Mouse (Mus musculus): ENCODE data around the gene Vti1a. TPM values are rescaled to one million over a fixed set of nuclear protein-coding genes. Genes with fewer than 3 reads are reported as not detected.

Vti1a gene
- polyA plus RNA-seq, 1 experiment = 10.5 TPM

DNA sequence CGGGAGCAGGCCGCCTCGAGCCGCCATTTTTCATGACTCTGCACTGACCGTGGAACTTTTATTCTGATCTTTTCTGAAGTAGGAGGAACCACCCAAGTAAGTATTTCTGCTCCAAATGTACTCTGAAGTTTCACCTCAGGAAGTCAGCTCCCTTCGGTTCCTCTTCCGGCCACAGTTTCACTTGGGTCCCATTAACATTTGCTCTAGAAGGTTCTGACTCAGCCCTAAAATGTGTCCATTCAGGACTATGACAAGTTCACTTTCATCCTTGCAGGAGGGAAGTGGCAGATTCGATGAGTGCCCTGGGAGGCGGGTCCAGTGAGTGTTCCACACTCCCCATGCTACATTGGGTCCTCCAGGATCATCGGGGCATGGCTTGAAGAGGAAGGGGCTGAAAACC lies 333.3 kb downstream of the Vti1a start:
- TF ChIP-seq GATA1 (IDR thresholded peaks at IDR 0.05; ENCODE audit: low read length) = no peak

DNA sequence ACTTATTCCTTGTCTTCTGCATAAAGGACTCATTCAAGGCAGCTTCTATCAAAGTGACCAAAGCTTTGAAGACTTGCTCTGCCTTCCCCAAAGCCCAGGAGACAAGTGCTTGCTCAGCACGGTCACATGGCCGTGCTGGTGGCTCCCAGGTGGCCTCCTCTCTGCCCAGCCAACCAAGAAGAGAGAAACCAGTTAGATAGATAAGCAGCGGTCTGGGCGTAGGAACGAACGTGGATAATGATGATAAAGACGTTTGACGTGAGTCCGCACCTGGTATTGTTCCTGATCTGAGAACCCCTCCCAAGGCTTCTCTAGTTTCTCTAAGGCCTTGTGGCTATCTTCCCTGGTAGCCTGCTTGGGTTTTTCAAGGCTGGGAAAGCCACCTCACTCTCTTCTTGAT lies 334.9 kb downstream of the Vti1a start:
- peak; percentile 62 for TF ChIP-seq GATA1 (IDR thresholded peaks at IDR 0.05; ENCODE audit: low read length)

DNA sequence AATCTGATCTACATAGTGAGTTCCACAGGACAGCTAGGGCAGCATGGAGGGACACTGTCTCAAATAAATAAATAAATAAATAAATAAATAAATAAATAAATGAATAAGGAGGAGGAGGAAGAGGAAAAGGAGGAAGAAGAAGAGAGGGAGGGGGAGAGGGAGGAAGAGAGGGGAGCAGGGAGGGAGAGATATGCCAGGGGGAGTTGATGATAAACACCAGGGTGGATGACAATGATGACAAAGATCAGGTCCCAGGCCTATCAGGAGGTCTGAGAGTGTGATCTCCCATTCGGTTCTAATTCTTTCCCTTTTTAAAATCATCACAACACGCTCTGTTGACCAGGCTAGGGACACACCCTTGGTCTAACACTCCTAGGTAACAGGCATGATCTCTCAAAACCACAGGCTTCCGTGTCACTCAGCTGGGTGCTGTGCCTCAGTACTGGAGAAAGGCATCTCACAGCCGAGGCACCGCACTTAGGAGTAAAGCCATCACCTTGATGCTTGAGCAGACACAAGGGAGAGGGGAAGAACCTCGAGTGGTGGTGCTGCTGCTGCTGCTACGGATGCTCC lies 336.7 kb downstream of the Vti1a start:
- no peak for TF ChIP-seq GATA1 (IDR thresholded peaks at IDR 0.05; ENCODE audit: low read length)

DNA sequence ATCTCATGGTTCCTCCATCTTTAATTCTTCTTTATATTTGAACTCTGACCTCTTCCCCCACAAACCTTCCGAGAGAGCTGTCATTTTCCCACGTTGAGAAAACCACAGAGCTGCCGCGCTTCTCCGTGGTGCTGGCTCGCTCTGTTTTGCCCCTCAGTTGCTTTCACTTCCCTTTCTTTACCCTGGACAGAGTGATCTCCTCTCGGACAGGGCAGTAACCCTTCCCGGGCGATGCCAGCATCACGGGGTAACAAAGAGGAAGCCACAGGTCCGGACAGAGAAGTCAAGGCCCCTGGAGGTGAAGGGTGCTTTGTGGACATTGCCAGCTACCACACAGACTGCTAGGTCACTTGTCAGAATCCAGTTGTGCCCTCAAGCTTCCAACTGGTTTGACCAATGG lies 344.1 kb downstream of the Vti1a start:
- TF ChIP-seq GATA1 (IDR thresholded peaks at IDR 0.05; ENCODE audit: low read length) = no peak

DNA sequence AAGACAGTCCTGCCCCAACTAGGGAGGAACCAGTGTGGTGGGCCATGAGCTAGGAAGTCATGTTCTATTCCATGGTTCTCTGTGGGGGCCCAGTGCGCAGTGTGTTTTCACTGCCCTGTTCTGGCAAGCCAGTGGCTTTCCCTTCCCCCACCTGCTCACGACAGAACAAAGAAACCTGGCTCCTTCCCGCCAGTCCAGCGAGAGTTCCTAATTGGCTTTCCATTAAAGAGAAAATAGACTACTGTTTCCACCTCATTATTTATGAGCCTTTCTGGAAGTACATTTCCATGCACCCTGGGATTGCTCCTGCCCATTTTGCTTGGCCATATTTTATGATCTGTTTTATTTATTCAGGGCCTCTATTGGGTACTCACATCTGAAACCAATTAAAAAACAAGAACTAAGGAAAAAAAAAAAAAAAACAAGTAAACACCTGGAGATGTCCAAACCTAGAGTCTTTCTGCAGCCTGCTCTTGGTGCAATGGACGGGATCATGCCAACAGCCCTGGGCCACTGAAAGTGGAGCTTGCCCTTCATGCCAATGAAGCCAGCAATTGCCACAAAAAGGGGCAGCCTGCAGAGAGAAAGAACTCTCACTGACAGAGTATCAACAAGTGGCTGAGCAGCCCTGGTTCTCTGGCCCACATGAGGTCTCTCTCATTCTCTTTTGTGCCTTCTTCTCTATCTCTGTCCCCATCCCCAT lies 346.6 kb downstream of the Vti1a start:
- no peak for TF ChIP-seq GATA1 (IDR thresholded peaks at IDR 0.05; ENCODE audit: low read length)

DNA sequence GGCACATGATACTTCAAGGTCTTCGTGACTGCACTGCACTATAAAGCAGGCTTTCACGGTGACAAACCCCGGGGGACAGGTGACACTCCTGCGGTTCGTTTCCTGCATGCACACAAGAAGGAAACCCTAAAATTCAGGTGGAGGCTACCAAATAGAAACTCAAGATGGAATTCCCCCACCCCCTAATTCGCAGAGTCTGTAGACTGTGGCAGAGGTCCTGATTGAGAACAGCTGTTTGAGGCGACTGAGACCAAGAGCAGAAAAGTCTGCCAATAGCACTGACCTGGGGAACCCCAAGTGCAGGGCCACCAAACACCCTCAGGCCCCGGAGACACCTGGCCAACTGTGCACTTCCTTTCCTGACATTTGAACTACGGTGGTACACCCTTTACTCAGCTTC lies 351.7 kb downstream of the Vti1a start:
- TF ChIP-seq GATA1 (IDR thresholded peaks at IDR 0.05; ENCODE audit: low read length) = no peak

DNA sequence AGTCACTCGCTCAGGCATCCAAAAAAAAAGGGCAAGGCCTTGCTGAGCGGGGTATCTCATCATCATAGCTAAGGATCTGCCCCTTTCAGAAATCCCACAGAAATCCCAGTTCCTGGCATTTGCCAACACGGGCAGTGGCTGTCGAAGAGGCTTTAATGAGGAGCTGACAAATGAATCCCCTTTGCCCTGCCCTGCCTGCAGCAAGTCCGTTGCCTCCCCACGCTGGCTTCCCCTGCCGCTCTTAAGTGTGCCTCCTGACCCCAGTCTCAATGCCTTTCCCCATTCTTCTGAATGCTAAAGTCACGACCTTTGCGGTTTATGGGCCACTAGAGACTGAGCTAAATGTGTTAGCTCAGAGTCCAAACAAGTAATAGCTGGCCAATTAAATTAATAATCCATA lies 352.8 kb downstream of the Vti1a start:
- TF ChIP-seq GATA1 (IDR thresholded peaks at IDR 0.05; ENCODE audit: low read length) = no peak

Other genes with a start within 250 kb of the Vti1a start
- gene Gpam, start 189.1 kb upstream of the Vti1a start, polyA plus RNA-seq (2012) = 6.7 and 11.5 TPM in 2 replicates
- not detected in 2 replicates for gene Tectb, start 135.6 kb upstream of the Vti1a start, polyA plus RNA-seq (2012)
- not detected in 2 replicates for gene Gucy2g, start 75.1 kb upstream of the Vti1a start, polyA plus RNA-seq (2012)
- gene Acsl5, start 64.4 kb upstream of the Vti1a start, polyA plus RNA-seq (2012) = 28.5 and 44.6 TPM in 2 replicates
- gene Zdhhc6, start 263 bp upstream of the Vti1a start, polyA plus RNA-seq (2012) = 29.8 and 30.3 TPM in 2 replicates

All from G1E-ER4 (cell line).